Mouse (Mus musculus) MEL (cell line): Measurements from ENCODE around the gene Tldc1. TPM values are rescaled to one million over a fixed set of nuclear protein-coding genes. Genes with fewer than 3 reads are reported as not detected.

ENCODE experiments used
- DNase-seq: peaks from one replicate; pipeline ENCODE4 v3.0.0; 2011; ENCODE audit warnings: low read depth, low spot score
- H3K27ac ChIP-seq: 2 replicates; pipeline ENCODE4 v1.5.1; 2012; ENCODE audit warnings: low read depth, mild to moderate bottlenecking, control low read depth, low read length, moderate library complexity; ENCODE audit not compliant: control insufficient read depth
- H3K27me3 ChIP-seq, 2 experiments: fragments of 150-350 bp in 1 of 2; sonication (generic) in 1 of 2; 2 replicates each; pipeline ENCODE4 v1.6.1; 2012; ENCODE audit warnings: low read length in 2 of 2, mild to moderate bottlenecking in 2 of 2, improper control_type of control experiment in 1 of 2, moderate library complexity in 1 of 2; ENCODE audit not compliant: insufficient read depth in 2 of 2, control insufficient read depth in 1 of 2
- H3K36me3 ChIP-seq, 2 experiments: 2 replicates each; pipeline ENCODE4 v1.6.1; 2012 to 2014; ENCODE audit warnings: low read length in 2 of 2, improper control_type of control experiment in 1 of 2, inconsistent platforms in 1 of 2, mild to moderate bottlenecking in 1 of 2; ENCODE audit not compliant: insufficient read depth in 2 of 2, control insufficient read depth in 1 of 2
- H3K4me1 ChIP-seq, 2 experiments: fragments of 150-350 bp in 1 of 2; sonication (generic) in 1 of 2; 2 replicates each; pipeline ENCODE4 v1.6.1; 2012; ENCODE audit warnings: low read length in 2 of 2, improper control_type of control experiment in 1 of 2, mild to moderate bottlenecking in 1 of 2; ENCODE audit not compliant: insufficient read depth in 2 of 2, control insufficient read depth in 1 of 2
- H3K4me3 ChIP-seq, 2 experiments: fragments of 150-350 bp in 1 of 2; sonication (generic) in 1 of 2; 2 replicates each; pipeline ENCODE4 v1.5.1; 2012; ENCODE audit warnings: low read depth in 2 of 2, low read length in 2 of 2, mild to moderate bottlenecking in 2 of 2, moderate library complexity in 2 of 2, control low read depth in 1 of 2, improper control_type of control experiment in 1 of 2; ENCODE audit not compliant: control insufficient read depth in 1 of 2, insufficient read depth in 1 of 2
- H3K79me2 ChIP-seq: 2 replicates; pipeline ENCODE4 v1.6.1; 2012; ENCODE audit warnings: mild to moderate bottlenecking, low read length, moderate library complexity; ENCODE audit not compliant: control insufficient read depth, poor library complexity, insufficient read depth
- H3K9ac ChIP-seq: 2 replicates; pipeline ENCODE4 v1.6.1; 2012; ENCODE audit warnings: low read depth, mild to moderate bottlenecking, control low read depth, low read length, moderate library complexity; ENCODE audit not compliant: control insufficient read depth, poor library complexity, severe bottlenecking
- H3K9me3 ChIP-seq: fragments of 150-350 bp; sonication (generic); replicated peaks from 2 replicates; pipeline ENCODE4 v1.6.1; 2012; ENCODE audit warnings: mild to moderate bottlenecking, low read length, improper control_type of control experiment, moderate library complexity; ENCODE audit not compliant: insufficient read depth
- BHLHE40 ChIP-seq: IDR thresholded peaks from 2 replicates; pipeline ENCODE4 v1.6.1; 2012; ENCODE audit warnings: low read depth, mild to moderate bottlenecking, inconsistent platforms, low read length, improper control_type of control experiment, borderline replicate concordance
- CHD1 ChIP-seq: IDR thresholded peaks from 2 replicates; pipeline ENCODE4 v1.6.1; 2012; ENCODE audit warnings: low read depth, mild to moderate bottlenecking, inconsistent platforms, low read length, improper control_type of control experiment
- CHD2 ChIP-seq: IDR thresholded peaks from 2 replicates; pipeline ENCODE4 v1.6.1; 2011; ENCODE audit warnings: low read length, improper control_type of control experiment
- E2F4 ChIP-seq: IDR thresholded peaks from 2 replicates; pipeline ENCODE4 v1.6.1; 2011; ENCODE audit warnings: low read depth, low read length, improper control_type of control experiment, borderline replicate concordance
- ELF1 ChIP-seq: IDR thresholded peaks from 2 replicates; pipeline ENCODE4 v1.6.1; 2014; ENCODE audit warnings: low read depth, mild to moderate bottlenecking, inconsistent platforms, low read length, improper control_type of control experiment, moderate library complexity
- ETS1 ChIP-seq: IDR thresholded peaks from 2 replicates; pipeline ENCODE4 v1.6.1; 2012; ENCODE audit warnings: low read depth, mild to moderate bottlenecking, inconsistent platforms, low read length, improper control_type of control experiment, moderate library complexity
- GABPA ChIP-seq: IDR thresholded peaks from 2 replicates; pipeline ENCODE4 v1.6.1; 2012; ENCODE audit warnings: low read depth, mild to moderate bottlenecking, inconsistent platforms, low read length, improper control_type of control experiment, moderate library complexity
- HCFC1 ChIP-seq: IDR thresholded peaks from 2 replicates; pipeline ENCODE4 v1.6.1; 2012; ENCODE audit warnings: low read depth, mild to moderate bottlenecking, inconsistent platforms, low read length, improper control_type of control experiment, moderate library complexity
- KAT2A ChIP-seq: conservative IDR thresholded peaks from 2 replicates; pipeline ENCODE4 v1.6.1; 2012; ENCODE audit warnings: low read depth, low read length, improper control_type of control experiment, inconsistent platforms
- MXI1 ChIP-seq: IDR thresholded peaks from 2 replicates; pipeline ENCODE4 v1.6.1; 2011; ENCODE audit warnings: mild to moderate bottlenecking, low read depth, low read length, improper control_type of control experiment
- MYC ChIP-seq: IDR thresholded peaks from 2 replicates; pipeline ENCODE4 v1.6.1; 2011; ENCODE audit warnings: low read depth, mild to moderate bottlenecking, low read length, improper control_type of control experiment, moderate library complexity
- NELFE ChIP-seq: IDR thresholded peaks from 2 replicates; pipeline ENCODE4 v1.6.1; 2011; ENCODE audit warnings: low read depth, low read length, improper control_type of control experiment
- NRF1 ChIP-seq: IDR thresholded peaks from 2 replicates; pipeline ENCODE4 v1.6.1; 2014; ENCODE audit warnings: low read depth, mild to moderate bottlenecking, inconsistent platforms, low read length, improper control_type of control experiment, moderate library complexity; ENCODE audit not compliant: poor library complexity, insufficient read depth, severe bottlenecking
- POLR2A ChIP-seq, 2 experiments: IDR thresholded peaks; 2 replicates each; pipeline ENCODE4 v1.6.1; 2011 to 2012; ENCODE audit warnings: low read length in 2 of 2, mild to moderate bottlenecking in 2 of 2, control low read depth in 1 of 2, improper control_type of control experiment in 1 of 2, low read depth in 1 of 2, moderate library complexity in 1 of 2; ENCODE audit not compliant: control insufficient read depth in 1 of 2, insufficient read depth in 1 of 2, poor library complexity in 1 of 2
- POLR2AphosphoS5 ChIP-seq: IDR thresholded peaks from 2 replicates; pipeline ENCODE4 v1.6.1; 2012; ENCODE audit warnings: low read depth, borderline replicate concordance, mild to moderate bottlenecking, inconsistent platforms, low read length, moderate library complexity, mixed read lengths
- RAD21 ChIP-seq: IDR thresholded peaks from 2 replicates; pipeline ENCODE4 v1.6.1; 2011; ENCODE audit warnings: mild to moderate bottlenecking, low read depth, low read length, improper control_type of control experiment
- RCOR1 ChIP-seq: IDR thresholded peaks from 2 replicates; pipeline ENCODE4 v1.6.1; 2012; ENCODE audit warnings: low read depth, mild to moderate bottlenecking, inconsistent platforms, low read length, improper control_type of control experiment
- SMC3 ChIP-seq: IDR thresholded peaks from 2 replicates; pipeline ENCODE4 v1.6.1; 2011; ENCODE audit warnings: low read depth, low read length, improper control_type of control experiment
- TAL1 ChIP-seq: IDR thresholded peaks from 2 replicates; pipeline ENCODE4 v1.6.1; 2012; ENCODE audit warnings: mild to moderate bottlenecking, inconsistent platforms, low read length, moderate library complexity, mixed read lengths
- TCF12 ChIP-seq: IDR thresholded peaks from 2 replicates; pipeline ENCODE4 v1.6.1; 2014; ENCODE audit warnings: low read depth, mild to moderate bottlenecking, inconsistent platforms, low read length, improper control_type of control experiment, moderate library complexity
- UBTF ChIP-seq: IDR thresholded peaks from 2 replicates; pipeline ENCODE4 v1.6.1; 2012; ENCODE audit warnings: low read depth, mild to moderate bottlenecking, inconsistent platforms, low read length, improper control_type of control experiment, moderate library complexity, borderline replicate concordance; ENCODE audit not compliant: insufficient read depth
- USF2 ChIP-seq, 2 experiments: IDR thresholded peaks; 2 replicates each; pipeline ENCODE4 v1.6.1; 2011 to 2012; ENCODE audit warnings: improper control_type of control experiment in 2 of 2, low read length in 2 of 2, borderline replicate concordance in 1 of 2, inconsistent platforms in 1 of 2, low read depth in 1 of 2, mild to moderate bottlenecking in 1 of 2; ENCODE audit not compliant: insufficient read depth in 1 of 2
- ZMIZ1 ChIP-seq: IDR thresholded peaks from 2 replicates; pipeline ENCODE4 v1.6.1; 2012; ENCODE audit warnings: low read depth, mild to moderate bottlenecking, inconsistent platforms, low read length, improper control_type of control experiment, moderate library complexity
- polyA plus RNA-seq, 2 experiments: library from polyadenylated mRNA; stranded (reverse) in 1 of 2; unstranded in 1 of 2; fragments of >175 nt in 1 of 2; fragments of >200 nt in 1 of 2; gene quantifications; 2 replicates each; pipeline versions ENCODE4 v1.2.1 to v1.2.4; 2012; ENCODE audit warnings: low replicate concordance in 2 of 2, low read depth in 1 of 2; ENCODE audit not compliant: insufficient read length in 2 of 2, insufficient read depth in 1 of 2, missing spikeins in 1 of 2
- total RNA-seq: library from RNA; depleted of rRNA; stranded (reverse); fragments of 300-350 nt; gene quantifications from 2 replicates; pipeline ENCODE4 v1.2.3, GENCODE M21; 2012

The Tldc1 gene
- total and polyA plus RNA-seq, 3 experiments, result 16.1 to 16.4 TPM; not detected in 1

DNA sequence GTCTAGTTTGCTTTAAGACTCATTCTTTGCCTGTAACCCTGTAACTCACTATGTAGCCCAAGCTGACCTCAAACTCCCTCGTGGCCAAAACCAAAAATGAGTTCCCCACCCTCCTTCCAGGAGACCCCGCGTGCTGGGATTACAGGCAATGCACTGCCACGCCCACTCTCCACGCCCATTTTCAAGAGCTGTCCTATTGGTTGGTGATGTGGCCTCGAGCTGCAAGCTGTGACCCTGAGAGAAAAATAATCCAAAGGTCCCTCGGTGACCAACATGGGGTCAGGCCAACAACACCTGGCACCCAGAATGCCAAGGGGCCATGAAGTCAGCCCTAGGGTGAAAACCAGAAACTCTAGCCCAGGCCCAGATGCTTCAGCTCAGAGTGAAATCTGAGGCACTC lies 16.5 kb upstream of the Tldc1 start:
- Histone ChIP-seq H3K27me3 (no peaks in the 10 kb centered on the region), H3K4me3 (no peak overlapping the region), H3K36me3 (no peaks in the 10 kb centered on the region), H3K27ac (no peak overlapping the region), H3K79me2 (no peaks in the 10 kb centered on the region), H3K4me1 (peaks cover 0 to 8% of the 10 kb centered on the region in 2 experiments; a peak in 3 of 4 replicates), H3K9me3 (no peaks in the 10 kb centered on the region), H3K9ac (no peak overlapping the region)
- DNase-seq, result no peak
- TF ChIP-seq GABPA, result no peak
- no peak for TF ChIP-seq ZMIZ1
- TF ChIP-seq SMC3, result no peak
- TF ChIP-seq POLR2AphosphoS5, result no peak

DNA sequence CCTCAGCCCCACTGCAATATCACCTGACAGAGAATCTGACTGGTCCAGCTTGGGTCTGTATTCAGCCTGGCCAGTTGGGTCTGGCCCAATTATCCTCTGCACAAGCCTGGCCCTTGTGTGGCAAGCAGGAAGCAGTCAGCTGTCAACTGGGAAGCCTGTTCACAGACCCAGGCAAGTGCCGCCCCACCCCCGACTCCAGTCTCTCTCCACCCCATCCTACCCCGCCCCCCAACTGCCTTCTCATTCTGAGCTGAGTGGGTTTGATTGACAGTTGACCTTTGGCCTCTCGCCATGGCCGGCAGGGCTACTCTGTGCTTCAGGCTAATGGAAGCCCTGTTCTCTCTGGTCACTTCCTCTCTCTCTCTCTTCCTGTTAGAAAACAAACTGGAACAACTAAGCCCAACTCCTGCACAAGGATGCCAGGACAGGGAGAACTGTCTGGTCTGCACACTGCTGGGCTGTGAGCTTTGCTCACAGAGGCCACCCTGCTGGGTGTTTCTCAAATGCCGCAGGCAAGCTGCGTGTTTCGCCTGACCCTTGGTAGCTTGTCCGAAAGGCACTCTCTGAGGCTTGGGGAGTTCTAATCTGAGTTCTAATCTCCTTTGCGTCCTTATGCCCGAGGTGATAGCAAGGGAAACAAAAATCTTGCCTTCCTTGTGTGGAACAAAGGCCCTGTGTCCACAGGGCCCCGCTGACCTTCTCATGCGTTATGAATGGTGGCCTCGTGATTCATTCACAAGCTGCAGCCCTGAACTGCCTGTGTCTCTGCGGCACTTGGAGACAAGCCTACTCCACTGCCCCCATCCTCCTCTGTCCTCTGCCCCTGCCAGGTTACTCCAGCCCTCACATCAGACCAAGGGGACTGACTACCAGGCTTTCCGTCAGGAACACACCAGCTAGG lies 13.8 kb upstream of the Tldc1 start:
- no peaks in the 10 kb centered on the region for H3K79me2 ChIP-seq
- DNase-seq, result no peak
- H3K4me1 ChIP-seq, result peaks cover 0 to 7% of the 10 kb centered on the region in 2 experiments; a peak in 2 of 4 replicates
- H3K9ac ChIP-seq, result no peak overlapping the region
- no peak for TF ChIP-seq CHD1
- H3K36me3 ChIP-seq, result peaks cover 0 to 3% of the 10 kb centered on the region in 2 experiments; a peak in 1 of 4 replicates
- no peak overlapping the region for H3K4me3 ChIP-seq
- H3K9me3 ChIP-seq, result no peaks in the 10 kb centered on the region
- no peak overlapping the region for H3K27ac ChIP-seq
- H3K27me3 ChIP-seq, result no peaks in the 10 kb centered on the region

DNA sequence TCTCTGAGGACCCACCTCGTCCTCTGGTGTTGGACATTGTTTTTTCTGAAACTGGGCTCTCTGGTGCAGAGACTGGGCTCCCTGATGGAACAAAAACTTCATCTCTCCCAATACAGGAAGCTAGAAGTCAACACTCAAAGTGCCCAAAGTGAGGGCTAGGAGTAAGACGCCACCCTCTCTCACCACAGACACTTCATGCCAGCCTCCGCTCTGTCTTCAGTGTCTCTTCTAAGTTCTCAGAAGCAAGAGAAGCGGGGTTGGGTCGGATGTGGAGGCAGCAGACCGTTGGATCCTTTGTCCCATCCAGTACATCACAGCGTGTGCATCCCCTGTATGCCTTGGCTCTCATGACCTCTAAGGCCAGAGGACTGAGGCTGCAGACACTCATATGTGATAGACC lies 11.4 kb upstream of the Tldc1 start:
- H3K36me3 ChIP-seq, result peaks cover 0 to 3% of the 10 kb centered on the region in 2 experiments; a peak in 1 of 4 replicates
- no peaks in the 10 kb centered on the region for H3K27me3 ChIP-seq
- peaks cover 0 to 16% of the 10 kb centered on the region in 2 experiments; a peak in 2 of 4 replicates for H3K4me1 ChIP-seq
- H3K9me3 ChIP-seq, result no peaks in the 10 kb centered on the region
- H3K79me2 ChIP-seq, result no peaks in the 10 kb centered on the region
- TF ChIP-seq MXI1 (no peak), ELF1 (no peak), HCFC1 (no peak), USF2 (IDR thresholded peaks at IDR 0.05; ENCODE audit: borderline replicate concordance in 1 of 2, insufficient read depth in 1 of 2, low read depth in 1 of 2, low read length in 2 of 2) (no peak), RAD21 (no peak), CHD1 (no peak), BHLHE40 (no peak), ETS1 (no peak), SMC3 (no peak), CHD2 (no peak), NRF1 (no peak), POLR2A (IDR thresholded peaks at IDR 0.05; ENCODE audit: control insufficient read depth in 1 of 2, insufficient read depth in 1 of 2, low read depth in 1 of 2, low read length in 2 of 2, poor library complexity in 1 of 2) (no peak), TAL1 (no peak), MYC (no peak), E2F4 (no peak), KAT2A (no peak), UBTF (no peak), RCOR1 (no peak), NELFE (no peak), TCF12 (no peak)
- DNase-seq, result no peak
- no peak overlapping the region for H3K9ac ChIP-seq
- H3K27ac ChIP-seq, result no peak overlapping the region
- no peak overlapping the region for H3K4me3 ChIP-seq
